Mouse (Mus musculus) cortical plate, adult 2 months (tissue): Measurements from ENCODE around the gene Hsph1. TPM values are rescaled to one million over a fixed set of nuclear protein-coding genes. Genes with fewer than 3 reads are reported as not detected.
A peak's percentile ranks its signal among the peaks of the same experiment; 100 is the strongest.

Experiments
- H3K27ac ChIP-seq: fragments of 200-500 bp; 2 replicates; pipeline ENCODE4 v1.5.1; 2012; ENCODE audit warnings: low read length, control low read depth, inconsistent platforms; ENCODE audit not compliant: insufficient read depth
- H3K4me1 ChIP-seq: fragments of 200-500 bp; 2 replicates; pipeline ENCODE4 v1.6.1; 2011; ENCODE audit warnings: low read length; ENCODE audit not compliant: control insufficient read depth, insufficient read depth
- H3K4me3 ChIP-seq: fragments of 200-500 bp; 2 replicates; pipeline ENCODE4 v1.5.1; 2011; ENCODE audit warnings: mild to moderate bottlenecking, low read length, control low read depth; ENCODE audit not compliant: insufficient read depth
- CTCF ChIP-seq: fragments of 200-500 bp; IDR thresholded peaks from 2 replicates; pipeline ENCODE4 v1.5.1; 2011; ENCODE audit warnings: mild to moderate bottlenecking, control low read depth, low read length; ENCODE audit not compliant: insufficient read depth; ENCODE audit errors: extremely low read depth
- POLR2A ChIP-seq: fragments of 200-500 bp; IDR thresholded peaks from 2 replicates; pipeline ENCODE4 v1.6.1; 2011; ENCODE audit warnings: mild to moderate bottlenecking, low read length, control low read depth; ENCODE audit not compliant: insufficient read depth; ENCODE audit errors: extremely low read depth
- polyA plus RNA-seq: library from polyadenylated mRNA; depleted of rRNA; stranded (reverse); fragments of >200 nt; gene quantifications from 2 replicates; pipeline ENCODE4 v1.2.3, GENCODE M21; 2012

The Hsph1 gene
- polyA plus RNA-seq, 1 experiment = 209 TPM

DNA sequence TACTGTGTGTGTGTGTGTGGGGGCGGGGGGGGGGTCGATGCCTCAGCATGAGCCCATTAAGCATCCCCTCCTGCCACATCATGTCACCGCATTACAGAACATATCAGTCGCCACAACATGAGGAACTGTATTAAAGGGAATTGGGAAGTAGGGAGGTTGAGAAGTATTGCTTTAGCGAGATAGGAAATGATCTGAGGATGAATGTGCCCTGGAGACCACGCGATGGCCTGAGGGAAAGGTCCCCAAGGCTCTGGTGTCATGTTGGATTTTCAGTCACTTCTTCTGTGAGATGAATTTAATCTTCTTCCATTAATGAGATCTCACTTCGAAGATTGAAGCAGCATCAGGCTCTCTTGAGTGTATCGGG is 23.2 kb upstream of the Hsph1 start:
- Histone ChIP-seq H3K27ac (no peak overlapping the region), H3K4me3 (no peak overlapping the region), H3K4me1 (no peaks in the 10 kb centered on the region)
- no peak for TF ChIP-seq POLR2A
- no peak for TF ChIP-seq CTCF

GRCm38 (mm10) chr5:149658741-149659413 is 22.7 kb upstream of the Hsph1 start:
- TF ChIP-seq CTCF (no peak), POLR2A (no peak)
- H3K4me3 ChIP-seq = no peak overlapping the region
- H3K27ac ChIP-seq = no peak overlapping the region
- no peaks in the 10 kb centered on the region for H3K4me1 ChIP-seq

GRCm38 (mm10) chr5:149658022-149658421 is 21.8 kb upstream of the Hsph1 start:
- H3K27ac ChIP-seq = no peak overlapping the region
- no peaks in the 10 kb centered on the region for H3K4me1 ChIP-seq
- no peak overlapping the region for H3K4me3 ChIP-seq
- TF ChIP-seq CTCF = no peak
- no peak for TF ChIP-seq POLR2A

GRCm38 (mm10) chr5:149655636-149656035 is 19.5 kb upstream of the Hsph1 start:
- H3K4me3 ChIP-seq = no peak overlapping the region
- no peak overlapping the region for H3K27ac ChIP-seq
- TF ChIP-seq POLR2A (no peak), CTCF (no peak)
- H3K4me1 ChIP-seq = no peaks in the 10 kb centered on the region

DNA sequence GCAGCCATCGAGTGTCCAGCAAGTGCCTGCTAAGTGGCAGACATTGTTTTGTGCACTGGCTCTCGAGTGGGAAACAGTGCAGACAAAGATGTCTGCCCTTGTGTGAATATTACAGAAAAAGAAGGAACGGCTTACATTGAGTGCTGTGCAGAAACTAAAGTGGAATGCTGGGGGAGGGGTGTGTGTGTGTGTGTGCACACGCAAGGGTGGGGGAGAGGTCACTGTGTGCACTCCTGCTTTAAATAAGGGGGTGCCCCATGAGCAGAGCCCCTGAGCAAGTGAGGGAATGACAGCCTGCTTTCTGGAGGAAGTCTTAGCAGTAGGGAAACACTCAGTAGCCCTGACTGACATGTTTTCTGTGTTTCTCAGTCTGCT is 14.0 kb upstream of the Hsph1 start:
- Histone ChIP-seq H3K4me1 (peaks cover 4% of the 10 kb centered on the region), H3K27ac (no peak overlapping the region), H3K4me3 (no peak overlapping the region)
- TF ChIP-seq CTCF (no peak), POLR2A (no peak)

DNA sequence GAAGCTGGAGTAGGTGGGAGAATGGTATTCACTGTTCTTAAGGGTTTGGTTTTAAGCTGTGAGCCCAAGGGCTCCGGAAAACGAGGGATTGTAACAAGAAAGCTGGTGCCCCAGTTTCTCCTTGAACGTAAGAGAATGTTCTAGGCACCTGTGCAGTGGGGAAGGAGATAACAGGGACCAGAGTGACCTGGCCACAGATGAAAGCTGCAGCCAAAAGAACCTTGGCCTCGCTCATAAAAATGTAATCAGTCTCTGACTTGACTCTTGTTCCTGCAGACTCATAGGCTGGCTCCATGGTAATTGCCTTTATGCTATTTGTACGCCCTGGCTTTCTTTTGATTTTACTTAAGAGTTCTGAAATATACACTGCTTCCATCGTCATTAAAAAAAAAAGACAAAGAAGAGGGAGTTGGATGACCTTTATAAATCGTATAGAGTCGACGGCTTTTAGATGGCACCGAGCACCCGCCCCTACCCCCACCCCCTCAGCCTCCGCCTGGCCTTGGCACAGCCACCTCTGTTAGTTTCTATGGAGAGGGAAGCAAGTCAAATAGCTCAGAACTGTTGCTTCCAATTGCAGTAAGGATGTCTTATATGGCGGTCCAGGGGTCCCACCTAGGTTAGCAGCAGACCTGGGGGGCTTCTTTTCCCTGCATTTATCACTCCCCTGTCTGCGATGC is 13.5 kb upstream of the Hsph1 start:
- peaks cover 4% of the 10 kb centered on the region for H3K4me1 ChIP-seq
- TF ChIP-seq CTCF = no peak
- TF ChIP-seq POLR2A = no peak
- H3K27ac ChIP-seq = no peak overlapping the region
- no peak overlapping the region for H3K4me3 ChIP-seq

DNA sequence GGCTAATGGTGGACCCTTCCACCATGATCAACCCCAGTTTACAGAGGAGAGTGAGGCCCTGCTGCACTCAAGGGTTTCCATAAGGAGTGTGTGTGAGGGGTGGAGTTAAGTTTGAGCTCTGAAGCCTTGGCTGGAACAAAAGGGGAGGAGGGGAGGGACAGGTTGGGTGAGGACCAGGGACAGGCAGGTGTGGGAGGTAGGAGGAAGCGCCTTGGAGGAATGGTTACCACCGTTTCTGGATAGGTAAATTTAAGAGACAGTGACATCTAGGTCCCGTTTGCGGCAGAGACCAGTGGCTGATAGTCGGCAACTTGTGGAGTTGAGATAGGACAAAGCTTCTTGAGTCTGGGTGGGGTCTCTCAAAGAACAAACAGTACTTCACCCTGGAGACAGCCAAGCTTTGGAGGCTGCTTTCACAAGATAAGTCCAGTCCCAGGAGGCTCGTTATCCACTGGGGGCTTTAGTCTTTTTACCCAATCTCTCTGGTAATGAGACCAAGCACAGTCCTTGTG is 12.8 kb upstream of the Hsph1 start:
- peaks cover 4% of the 10 kb centered on the region for H3K4me1 ChIP-seq
- TF ChIP-seq CTCF (no peak), POLR2A (no peak)
- H3K27ac ChIP-seq = no peak overlapping the region
- no peak overlapping the region for H3K4me3 ChIP-seq

DNA sequence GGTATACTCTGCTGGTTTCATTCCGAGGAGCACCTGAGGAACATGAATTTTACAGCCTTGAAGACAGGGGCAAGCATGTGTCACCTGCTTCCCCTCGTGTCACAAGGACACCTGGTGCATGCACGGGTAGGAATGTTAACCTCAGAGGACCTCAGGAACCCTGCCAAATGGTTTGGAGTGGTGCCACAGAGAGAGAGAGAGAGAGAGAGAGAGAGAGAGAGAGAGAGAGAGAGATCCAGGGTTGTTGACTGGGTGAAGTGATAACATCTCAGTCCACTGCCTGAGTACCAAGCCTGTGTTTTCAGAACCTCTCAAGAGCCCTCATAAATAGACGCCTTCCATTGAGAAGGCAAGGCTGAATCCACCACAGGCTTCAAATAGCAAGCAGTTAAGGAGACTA is 12.0 kb upstream of the Hsph1 start:
- H3K27ac ChIP-seq = no peak overlapping the region
- TF ChIP-seq CTCF (no peak), POLR2A (no peak)
- H3K4me1 ChIP-seq = peaks cover 4% of the 10 kb centered on the region
- H3K4me3 ChIP-seq = no peak overlapping the region

DNA sequence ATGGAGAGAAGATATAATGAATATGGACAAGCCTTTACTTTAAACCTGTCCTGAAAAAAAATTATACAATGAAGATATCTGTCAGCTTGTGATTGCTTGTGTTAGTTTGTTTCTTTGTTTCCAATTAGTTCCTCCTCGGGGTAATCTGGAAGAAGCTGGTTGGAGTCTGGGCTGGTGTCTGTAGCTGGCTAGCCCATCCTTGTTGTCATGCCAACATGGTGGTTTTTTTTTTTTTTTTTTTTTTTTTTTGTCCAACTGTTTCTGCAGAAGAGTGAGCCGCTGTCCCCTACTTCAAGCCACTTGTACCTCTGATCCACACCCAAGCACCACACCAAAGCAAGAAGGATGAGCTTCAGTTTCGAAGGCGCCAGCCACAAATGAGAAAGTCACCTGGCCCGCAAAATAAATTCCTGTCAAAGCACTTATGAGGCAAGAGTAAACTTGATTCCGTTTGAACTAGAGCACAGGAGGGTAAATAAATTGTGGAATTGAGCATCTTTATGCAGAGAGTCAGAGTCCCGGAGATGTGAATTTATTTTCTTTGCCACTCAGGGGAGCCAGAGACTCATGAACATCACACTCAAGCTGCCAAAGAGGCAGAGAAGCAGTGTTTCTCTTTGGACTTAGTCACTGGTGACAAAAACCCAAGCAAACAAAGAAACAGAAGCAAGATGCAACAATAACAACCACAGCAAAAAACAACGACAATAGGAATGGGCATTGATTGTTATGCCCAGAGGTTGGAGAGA is 11.4 kb upstream of the Hsph1 start:
- Histone ChIP-seq H3K4me3 (no peak overlapping the region), H3K27ac (no peak overlapping the region), H3K4me1 (peaks cover 4% of the 10 kb centered on the region)
- TF ChIP-seq POLR2A = no peak
- TF ChIP-seq CTCF = peak; percentile 62

- H3K27ac ChIP-seq = no peak overlapping the region; the same call in 1 of the 2 replicates
- no peak overlapping the region for H3K4me3 ChIP-seq
- H3K4me1 ChIP-seq = peaks cover 2% of the 10 kb centered on the region; the same call in 1 of the 2 replicates
- no peak for TF ChIP-seq CTCF
Measured at GRCm38 (mm10) chr5:149642783-149643509, 6.8 kb upstream of the Hsph1 start.
